In the genomic region with DNA sequence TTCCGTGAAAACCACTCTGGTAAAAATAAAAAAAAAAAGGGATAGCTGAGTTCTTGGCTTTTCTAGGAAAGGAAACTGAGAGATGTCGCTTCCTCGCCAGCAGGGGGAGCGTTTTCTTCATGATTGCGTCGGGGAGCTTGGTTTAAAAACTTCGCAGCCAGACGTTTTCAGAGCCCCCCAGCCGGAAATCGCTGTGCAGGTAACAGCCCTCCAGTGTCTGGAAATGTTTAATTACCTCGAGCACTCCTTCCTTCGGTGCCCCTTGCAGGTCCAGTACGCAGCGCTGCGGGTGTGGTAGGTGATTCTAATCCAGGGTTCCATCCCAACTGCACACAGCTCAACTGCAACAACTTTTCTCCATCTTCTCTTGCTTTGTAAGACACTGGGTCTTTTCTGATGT, we compare ENCODE assay signal across 9 mouse cellular contexts. TPM values are rescaled to one million over a fixed set of nuclear protein-coding genes. Genes with fewer than 3 reads are reported as not detected.
A peak's percentile ranks its signal among the peaks of the same experiment; 100 is the strongest.
DNase-seq lines count a peak whose midpoint lies in the region; ATAC-seq lines count a peak whose summit lies in the region.
"Had no signal": no experiment of that assay in that cellular context is flagged by ENCODE, and none has a peak within 500 bp of the region (broad histone marks: within the 10 kb centered on the region; RNA-seq: fewer than 3 reads in every experiment).

TSS of gene Osr1 (plus strand) at position 146 of the 400 bp plus-strand sequence.

- H3K4me1 ChIP-seq in forebrain, embryonic 14.5 days (ENCODE audit: control insufficient read depth, insufficient read depth, low read length) = 0 out of 2 replicates have a peak, but pooled peaks cover 7% of the 10 kb centered on the region
- no peaks in the 10 kb centered on the region for H3K4me1 ChIP-seq in hindbrain, embryonic 11.5 days (replicated peaks; ENCODE audit: control insufficient read depth, insufficient read depth, low read length)
- peaks cover 14% of the 10 kb centered on the region; the same call in 1 of the 2 replicates for H3K4me1 ChIP-seq in stomach, embryonic 16.5 days (ENCODE audit: control insufficient read depth, insufficient read depth, low read length)

- H3K4me3 ChIP-seq in forebrain, embryonic 14.5 days (ENCODE audit: low read depth, low read length) = peak within 1 kb of the TSS; percentile 10
- peak within 1 kb of the TSS; percentile 24 for H3K4me3 ChIP-seq in hindbrain, embryonic 11.5 days (ENCODE audit: low read depth, low read length)
- H3K4me3 ChIP-seq in stomach, embryonic 16.5 days (replicated peaks; ENCODE audit: low read length) = peak within 1 kb of the TSS; percentile 56

- H3K9me3 ChIP-seq in forebrain, embryonic 14.5 days (replicated peaks; ENCODE audit: control insufficient read depth, low read length) = no peaks in the 10 kb centered on the region
- H3K9me3 ChIP-seq in hindbrain, embryonic 11.5 days (ENCODE audit: control insufficient read depth, low read length) = no peaks in the 10 kb centered on the region
- H3K9me3 ChIP-seq in stomach, embryonic 16.5 days (replicated peaks; ENCODE audit: control insufficient read depth, low read length) = no peaks in the 10 kb centered on the region

- peak; percentile 32 to 62 for DNase-seq in cerebellum, adult 18-20 months
- no peak for DNase-seq in cerebellum, adult 11-12 months
- DNase-seq in c-Kit-positive CD71-negative TER-119-negative erythroid progenitor cells, embryonic 14.5 days (ENCODE audit: low read depth) = peak; percentile 29
- peak; percentile 82 for DNase-seq in forebrain, embryonic 14.5 days (ENCODE audit: low spot score)
- peak; percentile 83 for DNase-seq in hindbrain, embryonic 11.5 days (ENCODE audit: low spot score)
- DNase-seq in left cerebral cortex, postnatal 4 days = peak; percentile 69

- H3K9ac ChIP-seq in forebrain, embryonic 14.5 days (ENCODE audit: low read length) = no peak within 1 kb of the TSS
- H3K9ac ChIP-seq in hindbrain, embryonic 11.5 days (ENCODE audit: low read depth, low read length) = no peak within 1 kb of the TSS
- H3K9ac ChIP-seq in stomach, embryonic 16.5 days (ENCODE audit: low read length) = peak within 1 kb of the TSS; percentile 54

- no peak within 1 kb of the TSS for H3K27ac ChIP-seq in forebrain, embryonic 14.5 days (ENCODE audit: low read depth, low read length)
- no peak within 1 kb of the TSS for H3K27ac ChIP-seq in hindbrain, embryonic 11.5 days (ENCODE audit: low read depth, low read length)
- no peak within 1 kb of the TSS for H3K27ac ChIP-seq in stomach, embryonic 16.5 days (ENCODE audit: low read length)

- intact Hi-C loops in left cerebral cortex, postnatal 4 days (cut with DNase I) = loop anchor here (2.0 to 5.0 kb wide), 4 partner anchors 518 to 1017 kb away; no protein-coding TSS in a partner anchor

- peak; percentile 55; the same call in 1 of the 2 replicates for ATAC-seq in forebrain, embryonic 14.5 days
- ATAC-seq in hindbrain, embryonic 11.5 days (ENCODE audit: low FRiP score) = no peak
- 0 out of 2 replicates have a peak, but pooled peaks have one; percentile 61 for ATAC-seq in megakaryocyte-erythroid progenitor cell, adult 5-6 weeks (replicated peaks; ENCODE audit: low FRiP score, low TSS enrichment, poor library complexity, severe bottlenecking)
- ATAC-seq in stomach, embryonic 16.5 days (ENCODE audit: insufficient read depth, low FRiP score) = no peak

- H3K36me3 ChIP-seq in forebrain, embryonic 14.5 days (ENCODE audit: control insufficient read depth, insufficient read depth, low read length) = no peaks in the 10 kb centered on the region
- H3K36me3 ChIP-seq in hindbrain, embryonic 11.5 days (ENCODE audit: control insufficient read depth, insufficient read depth, low read length) = no peaks in the 10 kb centered on the region
- no peaks in the 10 kb centered on the region for H3K36me3 ChIP-seq in stomach, embryonic 16.5 days (ENCODE audit: control insufficient read depth, insufficient read depth, low read length)

- H3K4me2 ChIP-seq in forebrain, embryonic 14.5 days (ENCODE audit: low read length) = peak within 1 kb of the TSS; percentile 47
- H3K4me2 ChIP-seq in hindbrain, embryonic 11.5 days (replicated peaks; ENCODE audit: low read depth, low read length) = peak within 1 kb of the TSS; percentile 47
- peak within 1 kb of the TSS; percentile 88 for H3K4me2 ChIP-seq in stomach, embryonic 16.5 days (ENCODE audit: low read depth, low read length)

- WGBS in forebrain, embryonic 14.5 days = under 1% methylated on average over 15 of the region's 15 CpGs
- 0% methylated on average over 15 of the region's 15 CpGs for WGBS in hindbrain, embryonic 11.5 days
- under 1% methylated on average over 15 of the region's 15 CpGs for WGBS in stomach, embryonic 16.5 days

- H3K27me3 ChIP-seq in forebrain, embryonic 14.5 days (replicated peaks; ENCODE audit: control insufficient read depth, insufficient read depth, low read length) = peaks cover 42% of the 10 kb centered on the region
- H3K27me3 ChIP-seq in hindbrain, embryonic 11.5 days (ENCODE audit: control insufficient read depth, insufficient read depth, low read length) = peaks cover 47% of the 10 kb centered on the region
- peaks cover 12% of the 10 kb centered on the region for H3K27me3 ChIP-seq in stomach, embryonic 16.5 days (ENCODE audit: control insufficient read depth, insufficient read depth, low read length)

RNA-seq across cellular contexts. Expression of gene Osr1, which starts in this region (rescaled TPM):
- 5.4 and 8.7 TPM in 2 replicates for polyA plus RNA-seq in forebrain, embryonic 14.5 days (2014; fragmentation: Nextera tagmentation; extraction: Ambion mirVana)
- polyA plus RNA-seq in hindbrain, embryonic 11.5 days (2014; fragmentation: Nextera tagmentation; extraction: Ambion mirVana) = 9.9 and 13.6 TPM in 2 replicates
- total RNA-seq in left cerebral cortex, postnatal 4 days (2021) = 1 to 10 TPM; 4.4 to 6.0 TPM
- not detected in 2 replicates for total RNA-seq in megakaryocyte-erythroid progenitor cell, adult 5-6 weeks (2014; fragmentation: Nextera tagmentation)
- total RNA-seq in megakaryocyte-erythroid progenitor cell, adult 5-6 weeks (2017) = not detected in 2 replicates
- polyA plus RNA-seq in stomach, embryonic 16.5 days (2015; fragmentation: Nextera tagmentation; extraction: Ambion mirVana) = 37.6 and 39.8 TPM in 2 replicates
- total RNA-seq: neutrophil, adult 5-6 weeks had no signal

Comparison
In these comparisons a context has a peak if more than half of its experiments do, and no peak if none do; other contexts are left out.
1. RNA of gene Osr1 (total RNA-seq): 4.4 to 6.0 TPM in left cerebral cortex, postnatal 4 days; not detected in megakaryocyte-erythroid progenitor cell, adult 5-6 weeks; every median in the first group is over 4 times any median in the second.
2. Peak in ATAC-seq in megakaryocyte-erythroid progenitor cell, adult 5-6 weeks; RNA of the gene not detected or under 1 TPM.
3. Peak in every context shown above with its lines, with median percentiles within 50 percentile points of each other: H3K4me2 ChIP-seq and H3K4me3 ChIP-seq.